Mouse (Mus musculus): ENCODE results near the gene Arsa. TPM values are rescaled to one million over a fixed set of nuclear protein-coding genes. Genes with fewer than 3 reads are reported as not detected.

Arsa gene
- total RNA-seq, 1 experiment from 2014 or later: 7.1 TPM

DNA sequence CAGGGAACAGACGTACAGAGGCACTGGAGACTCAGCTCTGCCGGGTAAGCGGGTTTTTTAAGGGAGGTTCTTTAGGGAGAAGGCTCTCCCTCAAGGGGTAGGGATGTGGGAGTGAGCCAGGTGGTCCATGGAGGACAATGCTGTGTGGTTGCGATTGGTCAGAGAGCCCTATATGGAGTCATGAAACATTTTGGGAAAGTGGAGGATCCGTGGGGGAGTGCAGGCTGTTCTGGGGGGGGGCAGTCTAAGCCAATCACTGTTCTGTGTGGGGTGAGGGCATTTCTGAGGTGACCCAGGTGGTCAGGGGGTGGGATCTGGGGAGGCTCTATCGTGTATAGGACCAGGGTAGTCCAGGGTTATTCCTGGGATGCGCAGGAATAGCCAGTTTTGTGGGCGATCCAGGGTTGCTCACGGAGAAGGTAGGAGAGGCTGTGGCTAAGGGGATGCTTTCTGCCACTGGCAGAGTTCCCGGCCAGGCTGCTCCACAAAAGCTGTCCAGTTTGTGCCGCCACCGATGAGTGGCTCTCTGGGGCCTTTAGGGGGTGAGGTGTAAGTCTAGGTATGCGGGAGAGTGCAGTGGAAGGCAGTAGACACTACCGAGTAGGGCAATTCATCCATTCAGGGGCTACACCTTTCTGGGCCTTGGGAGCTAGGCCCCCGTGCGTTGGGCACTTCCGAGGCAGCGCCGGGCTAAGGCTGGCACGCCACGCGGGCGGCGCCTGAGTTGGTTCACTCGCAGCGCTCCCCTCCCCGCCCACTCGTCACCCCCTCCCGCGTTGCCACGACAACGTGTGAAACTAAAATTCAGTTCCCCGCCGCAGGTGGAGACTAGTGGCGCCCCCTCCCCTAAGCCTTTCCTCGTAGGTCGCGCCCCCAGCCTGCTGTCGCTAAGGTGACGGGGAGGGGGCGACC lies 21.1 kb upstream of the Arsa start:
- ATAC-seq (replicated peaks in 1 of 2; ENCODE audit: insufficient read depth in 1 of 2, low FRiP score in 2 of 2, low TSS enrichment in 1 of 2, low read depth in 1 of 2, poor library complexity in 2 of 2, severe bottlenecking in 2 of 2): peak; percentile 54 to 56

DNA sequence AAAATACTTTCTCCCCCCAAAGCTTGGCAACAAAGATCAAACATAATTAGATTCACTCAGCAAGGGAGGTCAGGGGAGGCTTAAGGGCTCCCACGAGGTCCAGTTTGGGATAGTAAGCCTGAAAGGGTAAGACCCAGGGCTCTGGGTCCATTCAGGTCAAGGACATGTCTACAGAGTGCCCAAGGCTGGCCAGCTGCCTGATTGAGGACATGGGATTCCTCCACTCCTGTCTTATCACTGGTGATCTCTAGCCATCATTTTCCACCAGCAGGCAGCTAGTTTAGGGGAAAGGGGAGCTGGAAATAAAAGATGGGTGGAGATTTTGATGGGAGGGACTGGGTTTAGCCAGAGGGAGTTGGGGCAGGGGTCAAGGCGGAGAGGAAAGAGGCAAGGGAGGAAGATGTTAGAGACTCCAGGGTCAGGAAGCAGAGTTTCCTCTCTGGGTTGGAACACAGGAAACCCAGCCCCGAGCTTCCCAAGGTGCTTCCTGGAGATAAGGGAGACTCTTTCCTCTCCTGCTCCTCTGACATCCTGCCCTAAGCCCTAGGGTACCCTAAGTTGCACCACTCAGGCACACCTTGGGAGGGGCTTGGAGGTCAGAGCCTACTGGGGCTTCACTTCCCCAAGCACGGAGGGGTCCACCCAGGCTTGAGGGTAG lies 20.3 kb upstream of the Arsa start:
- ATAC-seq (replicated peaks in 1 of 2; ENCODE audit: insufficient read depth in 1 of 2, low FRiP score in 2 of 2, low TSS enrichment in 1 of 2, low read depth in 1 of 2, poor library complexity in 2 of 2, severe bottlenecking in 2 of 2): peak; percentile 80 to 87

DNA sequence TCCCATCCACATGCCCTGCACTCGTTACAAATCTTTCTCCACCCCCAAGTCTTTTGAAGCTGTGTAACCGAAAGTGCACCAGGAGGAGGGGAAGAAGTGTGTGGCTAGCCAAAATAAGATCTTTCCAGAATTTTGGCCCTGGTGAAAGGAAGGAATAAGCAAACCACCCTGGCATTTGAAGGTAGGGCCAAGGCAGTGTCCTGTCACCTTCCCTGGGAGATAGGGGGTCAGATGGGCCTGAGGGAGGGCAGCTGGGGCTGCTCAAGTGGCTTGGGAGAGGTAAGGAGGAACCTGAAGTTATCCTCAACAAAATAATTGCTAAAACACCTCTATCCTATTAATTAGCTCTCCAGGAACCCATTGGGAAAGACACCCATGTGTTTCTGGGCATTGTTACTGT lies 19.6 kb upstream of the Arsa start:
- no peak for ATAC-seq (replicated peaks in 1 of 2; ENCODE audit: insufficient read depth in 1 of 2, low FRiP score in 2 of 2, low TSS enrichment in 1 of 2, low read depth in 1 of 2, poor library complexity in 2 of 2, severe bottlenecking in 2 of 2)

DNA sequence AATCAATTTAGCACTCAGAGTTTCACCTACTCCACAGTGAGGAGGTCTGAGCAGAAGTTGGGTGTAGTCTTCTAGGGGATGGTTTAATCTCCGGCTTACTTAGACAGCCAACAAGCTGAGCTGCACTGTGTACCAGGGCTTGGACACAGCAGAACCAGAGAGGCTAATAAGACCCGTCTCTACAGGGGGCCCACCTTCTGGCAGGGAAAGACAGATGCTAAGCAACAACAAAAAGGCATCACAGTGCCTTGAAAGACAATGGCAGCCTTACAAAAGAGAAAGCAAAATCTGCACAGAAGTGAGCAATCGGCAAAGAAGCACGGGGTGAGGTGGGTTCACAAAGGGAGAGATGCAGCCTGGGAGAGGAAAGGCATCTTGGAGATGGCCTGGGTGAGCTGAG lies 18.9 kb upstream of the Arsa start:
- ATAC-seq (replicated peaks in 1 of 2; ENCODE audit: insufficient read depth in 1 of 2, low FRiP score in 2 of 2, low TSS enrichment in 1 of 2, low read depth in 1 of 2, poor library complexity in 2 of 2, severe bottlenecking in 2 of 2): no peak

DNA sequence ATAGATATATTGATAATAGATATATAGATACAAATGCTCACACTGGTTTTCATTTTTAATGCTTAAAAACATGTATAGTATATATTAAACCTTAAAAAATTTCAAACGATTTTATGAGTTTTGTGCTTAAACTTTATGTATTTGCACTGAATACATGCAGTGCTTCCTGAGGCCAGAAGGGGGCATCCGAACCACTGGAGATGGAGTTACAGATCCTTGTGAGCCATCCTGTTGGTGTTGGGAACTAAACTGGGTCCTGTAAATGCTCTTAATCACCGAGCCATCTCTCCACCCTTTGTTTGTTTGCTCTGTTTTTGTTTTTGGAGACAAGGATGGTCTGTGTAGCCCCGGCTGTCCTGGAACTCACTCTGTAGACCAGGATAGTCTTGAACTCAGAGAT lies 17.7 kb upstream of the Arsa start:
- no peak for ATAC-seq (replicated peaks in 1 of 2; ENCODE audit: insufficient read depth in 1 of 2, low FRiP score in 2 of 2, low TSS enrichment in 1 of 2, low read depth in 1 of 2, poor library complexity in 2 of 2, severe bottlenecking in 2 of 2)

DNA sequence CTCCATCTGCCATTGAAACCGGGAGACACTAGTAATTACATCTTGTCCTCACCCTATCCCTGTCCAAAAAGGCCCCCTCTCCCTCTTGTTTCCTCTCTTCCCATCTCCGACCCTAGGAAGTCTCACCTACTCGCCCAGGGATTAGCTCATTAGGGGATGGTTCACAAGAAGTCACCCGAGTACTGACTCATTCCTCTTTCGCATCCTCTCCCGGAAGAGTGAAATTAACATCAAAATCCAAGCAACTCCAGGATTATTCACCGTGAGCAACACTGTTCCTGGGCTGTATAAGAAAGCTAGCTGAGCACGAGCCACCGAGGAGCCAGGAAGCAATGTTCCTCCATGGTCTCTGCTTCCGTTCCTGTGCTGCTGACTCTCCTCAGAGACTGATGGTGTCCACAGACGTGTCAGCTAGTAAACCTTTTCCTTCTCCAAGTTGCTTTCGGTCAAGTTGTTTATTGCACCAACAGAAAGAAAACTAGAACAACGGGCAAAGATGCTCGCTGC lies 11.4 kb upstream of the Arsa start:
- no peak for ATAC-seq (replicated peaks in 1 of 2; ENCODE audit: insufficient read depth in 1 of 2, low FRiP score in 2 of 2, low TSS enrichment in 1 of 2, low read depth in 1 of 2, poor library complexity in 2 of 2, severe bottlenecking in 2 of 2)

DNA sequence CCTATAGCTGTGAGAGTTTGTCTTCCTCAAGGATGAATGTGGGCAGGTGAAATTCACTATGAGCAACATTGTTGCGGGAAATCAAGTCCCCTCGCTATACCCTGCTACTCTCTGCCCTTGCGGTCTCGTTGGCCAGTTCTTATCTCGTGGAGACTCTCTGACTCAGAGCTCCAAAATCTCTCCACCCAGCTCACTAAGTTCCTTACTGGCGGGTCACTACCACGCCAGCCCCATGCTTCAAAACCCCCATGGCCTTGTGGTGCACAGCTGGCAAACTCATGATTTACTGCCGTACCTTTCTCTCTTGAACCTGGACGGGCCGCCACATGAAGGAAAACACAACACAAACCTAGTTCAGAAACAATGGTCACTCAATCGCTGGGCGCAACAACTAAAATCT lies 11.0 kb upstream of the Arsa start:
- no peak for ATAC-seq (replicated peaks in 1 of 2; ENCODE audit: insufficient read depth in 1 of 2, low FRiP score in 2 of 2, low TSS enrichment in 1 of 2, low read depth in 1 of 2, poor library complexity in 2 of 2, severe bottlenecking in 2 of 2)

DNA sequence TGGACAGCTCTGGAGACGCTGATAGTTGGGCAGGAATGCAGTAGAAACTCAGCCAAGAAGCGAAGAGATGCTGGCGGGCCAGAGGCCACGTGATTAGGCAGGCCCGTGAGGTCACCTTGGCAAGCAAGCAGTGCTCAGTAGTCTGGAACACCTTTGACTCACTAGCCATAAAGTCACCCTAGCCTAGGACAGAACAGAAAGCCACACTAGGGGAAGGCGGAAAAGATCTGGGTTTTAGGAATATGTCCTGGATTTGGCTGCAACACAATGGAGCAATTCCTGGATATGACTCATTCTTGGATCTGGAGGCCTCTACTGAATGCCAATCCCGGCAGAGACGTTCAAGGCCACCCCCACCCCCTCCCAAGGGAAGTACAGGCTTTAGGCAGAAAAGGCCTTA lies 3.4 kb upstream of the Arsa start:
- ATAC-seq (replicated peaks in 1 of 2; ENCODE audit: insufficient read depth in 1 of 2, low FRiP score in 2 of 2, low TSS enrichment in 1 of 2, low read depth in 1 of 2, poor library complexity in 2 of 2, severe bottlenecking in 2 of 2): no peak

DNA sequence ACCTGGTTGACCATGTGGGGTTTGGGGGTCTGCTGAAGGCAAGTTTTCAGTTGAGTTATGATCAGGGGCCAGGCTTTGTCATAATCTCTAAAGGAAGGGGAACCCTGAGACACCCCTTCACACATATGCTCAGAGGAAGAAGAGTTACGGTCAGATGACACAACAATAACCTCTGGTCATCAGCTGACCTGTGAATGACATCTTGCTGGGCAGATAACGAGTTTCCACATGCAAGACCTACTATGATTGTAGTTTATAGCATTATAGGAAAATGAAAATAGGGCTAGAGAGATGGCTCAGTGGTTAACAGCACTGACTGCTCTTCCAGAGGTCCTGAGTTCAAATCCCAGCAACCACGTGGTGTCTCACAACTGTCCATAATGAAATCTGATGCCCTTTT lies 1.4 kb upstream of the Arsa start:
- no peak for ATAC-seq (replicated peaks in 1 of 2; ENCODE audit: insufficient read depth in 1 of 2, low FRiP score in 2 of 2, low TSS enrichment in 1 of 2, low read depth in 1 of 2, poor library complexity in 2 of 2, severe bottlenecking in 2 of 2)

DNA sequence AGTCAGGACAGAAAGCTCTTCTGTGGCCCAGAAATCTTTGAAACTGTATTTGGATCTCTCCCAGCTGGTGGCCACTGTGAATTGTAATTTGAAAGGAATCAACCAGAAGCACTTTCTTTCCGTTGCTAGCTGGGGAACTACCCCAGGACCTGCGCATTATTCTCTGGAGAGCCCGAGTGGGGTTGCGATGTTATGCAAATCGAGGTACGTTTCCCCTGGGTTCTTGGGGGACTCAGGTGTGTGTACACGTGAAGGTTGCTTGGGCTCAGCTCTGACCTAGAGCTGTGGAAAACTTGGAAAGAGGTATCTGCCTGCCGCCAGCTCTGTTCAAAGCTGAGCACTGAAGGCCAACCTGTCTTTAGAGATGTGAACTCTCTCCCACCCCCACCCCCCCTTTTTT lies 581 bp upstream of the Arsa start:
- ATAC-seq (replicated peaks in 1 of 2; ENCODE audit: insufficient read depth in 1 of 2, low FRiP score in 2 of 2, low TSS enrichment in 1 of 2, low read depth in 1 of 2, poor library complexity in 2 of 2, severe bottlenecking in 2 of 2): no peak

DNA sequence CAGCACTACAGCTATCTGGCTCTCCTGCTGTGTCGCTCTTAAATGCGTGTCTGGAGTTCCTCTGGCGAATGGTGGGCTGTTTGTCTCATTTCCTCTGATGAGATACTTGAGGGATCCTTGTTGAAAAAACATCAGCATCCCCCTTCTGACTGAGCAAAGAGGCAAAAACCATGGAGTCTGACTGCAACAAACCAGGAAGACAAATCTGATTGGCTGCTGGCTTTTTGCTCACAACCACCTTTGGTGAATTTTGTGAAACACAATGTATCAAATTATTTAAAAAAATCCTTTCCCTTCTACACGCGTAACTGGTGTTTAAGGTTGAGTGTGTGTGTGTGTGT lies 780 bp downstream of the Arsa start:
- peak; percentile 28 to 49; a peak in 3 of 4 replicates for ATAC-seq (replicated peaks in 1 of 2; ENCODE audit: insufficient read depth in 1 of 2, low FRiP score in 2 of 2, low TSS enrichment in 1 of 2, low read depth in 1 of 2, poor library complexity in 2 of 2, severe bottlenecking in 2 of 2)

DNA sequence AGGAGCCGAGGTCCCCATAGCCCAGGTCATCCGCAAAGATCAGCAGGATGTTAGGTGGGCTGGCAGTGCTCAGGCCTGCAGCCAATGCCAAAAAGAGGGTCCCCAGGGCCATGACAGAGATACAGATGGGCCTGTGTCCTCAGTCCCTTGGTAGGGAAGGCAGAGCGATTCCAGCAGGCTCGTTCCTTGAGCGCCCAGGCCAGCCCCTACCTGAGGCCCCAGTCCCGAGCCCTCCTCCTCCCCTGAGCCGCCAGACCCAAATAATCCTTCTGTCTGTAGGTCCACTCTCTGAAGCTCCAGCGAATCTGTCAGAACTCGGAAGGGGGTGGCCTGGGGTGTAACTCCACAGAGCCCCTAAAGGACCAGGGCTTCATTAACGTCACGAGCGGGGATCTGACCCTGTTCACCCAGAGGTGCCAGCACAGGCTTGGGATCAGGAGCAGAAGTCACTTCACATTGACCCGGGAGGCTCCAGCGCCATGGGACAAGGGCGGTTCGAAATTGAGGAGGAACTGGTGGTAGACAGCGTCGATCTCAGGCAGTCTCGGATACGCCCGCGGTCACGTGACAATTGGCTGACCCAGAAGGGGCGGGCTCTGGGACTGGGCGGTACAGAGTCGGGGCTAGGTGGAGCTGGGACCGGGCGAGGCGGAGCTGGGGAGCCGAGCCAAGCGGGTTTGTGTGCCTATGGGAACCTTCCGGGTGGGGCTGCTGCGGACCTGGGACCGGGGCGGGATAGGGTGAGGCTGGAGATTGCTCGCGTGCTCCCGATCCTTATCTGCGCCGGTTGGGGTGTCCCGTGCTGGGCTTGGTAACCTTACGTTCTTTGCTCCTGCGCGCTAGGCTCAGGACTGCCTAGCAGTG lies 1.4 kb downstream of the Arsa start:
- peak; percentile 93 for ATAC-seq (replicated peaks in 1 of 2; ENCODE audit: insufficient read depth in 1 of 2, low FRiP score in 2 of 2, low TSS enrichment in 1 of 2, low read depth in 1 of 2, poor library complexity in 2 of 2, severe bottlenecking in 2 of 2)

DNA sequence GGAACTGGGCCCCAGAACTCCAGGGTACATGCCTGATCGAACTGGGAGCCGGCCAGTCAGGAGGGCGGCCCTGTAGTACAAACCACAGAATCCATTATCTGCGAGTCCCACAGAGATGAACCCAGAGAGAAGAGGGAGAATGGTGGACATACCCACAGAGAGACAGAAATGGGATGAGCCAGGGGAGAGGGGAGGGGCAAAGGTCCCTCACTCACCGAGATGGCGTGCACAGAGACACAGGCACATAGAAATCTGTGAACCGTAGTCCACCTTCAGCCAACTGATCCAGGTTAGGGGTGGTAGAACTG lies 2.0 kb downstream of the Arsa start:
- ATAC-seq (replicated peaks in 1 of 2; ENCODE audit: insufficient read depth in 1 of 2, low FRiP score in 2 of 2, low TSS enrichment in 1 of 2, low read depth in 1 of 2, poor library complexity in 2 of 2, severe bottlenecking in 2 of 2): no peak

DNA sequence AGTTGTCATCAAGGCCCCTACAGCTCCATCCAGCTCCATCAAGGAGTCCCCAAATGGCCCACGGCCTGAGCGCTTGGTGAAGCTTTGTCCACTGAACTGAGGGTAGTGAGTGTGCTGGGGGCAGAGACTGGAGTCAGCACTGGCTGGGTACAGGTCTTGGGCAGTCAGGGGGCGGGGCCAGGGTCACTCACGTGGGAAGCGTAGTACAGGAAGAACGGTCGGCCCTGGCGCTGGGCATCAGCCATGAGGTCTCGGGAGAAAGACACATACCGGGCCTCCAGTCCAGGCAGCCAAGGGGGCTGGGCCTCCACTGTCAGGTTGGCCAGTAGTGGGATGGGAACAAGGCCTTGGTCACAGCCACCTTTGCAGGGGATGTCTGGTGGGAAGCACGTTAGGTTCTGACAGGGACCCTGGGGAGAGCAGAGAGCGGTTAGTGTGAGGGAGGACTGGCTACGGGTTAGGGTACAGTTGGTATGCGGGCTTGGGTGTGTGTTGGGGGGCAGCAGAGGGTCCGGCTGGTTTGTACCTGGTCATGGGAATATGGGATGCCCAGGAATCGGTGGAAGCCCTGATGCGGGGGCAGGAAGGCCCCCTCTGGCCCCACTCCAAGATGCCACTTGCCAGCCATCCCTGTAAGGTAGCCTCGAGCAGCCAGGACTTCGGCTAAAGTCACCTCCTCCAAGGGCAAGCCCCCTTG lies 2.5 kb downstream of the Arsa start:
- ATAC-seq (replicated peaks in 1 of 2; ENCODE audit: insufficient read depth in 1 of 2, low FRiP score in 2 of 2, low TSS enrichment in 1 of 2, low read depth in 1 of 2, poor library complexity in 2 of 2, severe bottlenecking in 2 of 2): no peak

DNA sequence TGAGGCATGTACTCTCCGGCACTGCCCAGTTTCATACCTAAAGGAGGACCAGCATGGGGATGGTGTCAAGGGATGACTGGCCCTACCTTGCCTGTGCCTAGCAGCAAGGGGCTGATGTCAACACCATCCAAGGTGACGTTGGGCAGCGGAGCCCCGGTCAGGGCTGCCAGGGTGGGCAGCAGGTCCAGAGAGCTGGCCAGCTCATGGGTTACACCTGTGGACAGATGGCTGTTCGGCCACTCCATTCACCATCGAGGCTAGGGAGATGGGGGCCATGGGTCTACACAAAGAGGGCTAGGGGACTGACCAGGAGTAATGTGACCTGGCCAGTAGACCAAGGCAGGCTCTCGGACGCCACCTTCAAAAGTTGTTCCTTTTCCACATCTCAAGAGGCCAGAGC lies 3.3 kb downstream of the Arsa start:
- no peak for ATAC-seq (replicated peaks in 1 of 2; ENCODE audit: insufficient read depth in 1 of 2, low FRiP score in 2 of 2, low TSS enrichment in 1 of 2, low read depth in 1 of 2, poor library complexity in 2 of 2, severe bottlenecking in 2 of 2)

DNA sequence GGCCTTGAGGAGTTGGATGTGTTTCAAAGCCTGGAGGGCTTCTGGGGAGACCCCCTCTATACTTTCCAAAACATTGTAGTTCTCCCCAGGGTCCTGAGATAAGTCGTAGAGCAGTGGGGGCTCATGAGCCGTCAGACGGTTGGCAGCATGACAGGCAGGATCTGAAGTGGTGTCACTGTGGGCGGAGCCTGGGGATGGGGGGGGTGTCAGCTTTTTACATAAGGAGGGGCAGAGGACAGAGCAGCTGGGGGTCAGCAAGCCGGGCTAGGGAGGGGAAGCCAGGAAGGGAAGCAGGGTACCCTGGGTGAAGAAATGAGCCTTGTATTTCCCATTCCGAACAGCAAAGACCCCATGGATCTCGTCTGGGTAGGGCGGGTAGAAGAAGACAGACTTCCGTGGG lies 3.9 kb downstream of the Arsa start:
- no peak for ATAC-seq (replicated peaks in 1 of 2; ENCODE audit: insufficient read depth in 1 of 2, low FRiP score in 2 of 2, low TSS enrichment in 1 of 2, low read depth in 1 of 2, poor library complexity in 2 of 2, severe bottlenecking in 2 of 2)

DNA sequence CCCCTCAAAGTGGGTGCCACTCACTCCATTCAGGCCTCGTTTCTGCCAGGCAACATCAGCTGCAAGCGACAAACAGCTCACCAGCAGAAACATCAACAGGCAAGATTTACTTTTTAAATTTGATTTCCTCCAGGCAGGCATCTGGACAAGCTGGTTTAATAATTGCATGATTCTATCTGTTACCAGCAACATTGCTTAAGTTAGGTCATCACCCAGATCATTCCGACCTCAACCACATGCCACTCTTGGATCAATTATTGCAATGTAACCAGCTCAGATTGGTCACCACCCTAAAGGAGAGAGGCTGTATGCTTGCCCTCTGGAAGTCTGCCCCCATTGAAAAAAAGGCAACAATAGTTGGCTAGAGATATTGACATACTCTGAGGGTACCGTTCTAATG lies 5.7 kb downstream of the Arsa start:
- no peak for ATAC-seq (replicated peaks in 1 of 2; ENCODE audit: insufficient read depth in 1 of 2, low FRiP score in 2 of 2, low TSS enrichment in 1 of 2, low read depth in 1 of 2, poor library complexity in 2 of 2, severe bottlenecking in 2 of 2)

Data from hematopoietic stem cell, adult 5-6 weeks (primary cell).